In the genomic region with DNA sequence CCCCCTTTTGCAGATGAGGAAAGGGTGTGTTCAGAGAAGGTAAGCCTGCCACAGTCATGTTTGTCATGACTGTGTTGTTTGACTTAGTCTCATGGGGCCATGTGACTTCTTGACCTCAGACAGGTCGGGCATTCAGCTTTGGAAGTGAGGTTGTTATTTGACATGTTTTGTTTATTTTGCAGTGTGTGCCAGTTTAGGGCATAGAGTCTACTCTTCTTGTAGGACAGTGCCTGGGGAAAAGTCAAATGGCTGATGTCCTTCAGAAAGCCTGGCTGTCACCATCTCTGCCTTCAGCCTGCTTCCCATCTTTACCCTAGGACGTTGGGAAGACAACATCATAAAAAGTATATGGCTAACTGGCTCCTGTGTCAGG, we compare ENCODE assay signal across 9 mouse cellular contexts. TPM values are rescaled to one million over a fixed set of nuclear protein-coding genes. Genes with fewer than 3 reads are reported as not detected.
DNase-seq lines count a peak whose midpoint lies in the region; ATAC-seq and TF ChIP-seq lines count a peak whose summit lies in the region.
"Had no signal": no experiment of that assay in that cellular context is flagged by ENCODE, and none has a peak within 500 bp of the region (broad histone marks: within the 10 kb centered on the region; RNA-seq: fewer than 3 reads in every experiment).

No protein-coding gene starts in this region.

- H3K4me2 ChIP-seq in neural tube, embryonic 11.5 days (ENCODE audit: low read depth) = peak overlapping the region; percentile 91
- H3K4me2 ChIP-seq in liver, embryonic 16.5 days (ENCODE audit: low read depth, low read length) = peak overlapping the region; percentile 86

- no peaks in the 10 kb centered on the region for H3K27me3 ChIP-seq in neural tube, embryonic 11.5 days (ENCODE audit: control insufficient read depth, insufficient read depth, low read length)
- peaks cover 15% of the 10 kb centered on the region for H3K27me3 ChIP-seq in liver, embryonic 16.5 days (ENCODE audit: control insufficient read depth, insufficient read depth, low read depth, low read length)

- peak overlapping the region; percentile 64 for H3K9ac ChIP-seq in neural tube, embryonic 11.5 days (ENCODE audit: low read length)
- no peak overlapping the region for H3K9ac ChIP-seq in liver, embryonic 16.5 days (ENCODE audit: low read depth, low read length)

- peak overlapping the region; percentile 84 for H3K27ac ChIP-seq in gastrocnemius, adult 2 months
- no peak overlapping the region for H3K27ac ChIP-seq in neural tube, embryonic 11.5 days (ENCODE audit: low read depth, low read length)
- peak overlapping the region; percentile 17; the same call in 1 of the 2 replicates for H3K27ac ChIP-seq in liver, embryonic 16.5 days (ENCODE audit: low read length)

- no peaks in the 10 kb centered on the region for H3K9me3 ChIP-seq in neural tube, embryonic 11.5 days (ENCODE audit: control insufficient read depth, low read length)
- no peaks in the 10 kb centered on the region for H3K9me3 ChIP-seq in liver, embryonic 16.5 days (replicated peaks; ENCODE audit: control insufficient read depth, low read length)

- H3K36me3 ChIP-seq in neural tube, embryonic 11.5 days (ENCODE audit: control insufficient read depth, insufficient read depth, low read length) = no peaks in the 10 kb centered on the region
- no peaks in the 10 kb centered on the region; the same call in 1 of the 2 replicates for H3K36me3 ChIP-seq in liver, embryonic 16.5 days (ENCODE audit: control insufficient read depth, insufficient read depth)

- no peak for TF ChIP-seq CTCF in gastrocnemius, adult 2 months (IDR thresholded peaks at IDR 0.05)

- WGBS in neural tube, embryonic 11.5 days = 15% methylated on average over 2 of the region's 2 CpGs
- 39% methylated on average over 2 of the region's 2 CpGs for WGBS in liver, embryonic 16.5 days (ENCODE audit: insufficient replicate concordance)

- peaks cover 50% of the 10 kb centered on the region for H3K4me1 ChIP-seq in neural tube, embryonic 11.5 days (ENCODE audit: control insufficient read depth, insufficient read depth, low read length)
- peaks cover 46% of the 10 kb centered on the region for H3K4me1 ChIP-seq in liver, embryonic 16.5 days (ENCODE audit: control insufficient read depth, low read depth, low read length)

- ATAC-seq in neural tube, embryonic 11.5 days (ENCODE audit: insufficient read depth, low FRiP score, low TSS enrichment) = no peak
- ATAC-seq in liver, embryonic 16.5 days (ENCODE audit: low read depth) = no peak
- ATAC-seq: Patski had no signal

- no peak for DNase-seq in gastrocnemius, adult 2 months
- DNase-seq in gastrocnemius, postnatal 25 days = no peak
- no peak for DNase-seq in neural tube, embryonic 11.5 days (ENCODE audit: low spot score)
- no peak for DNase-seq in neural tube, embryonic 10.5 days (ENCODE audit: extremely low spot score, low spot score)
- no peak for DNase-seq in adrenal gland, adult 18-20 months (ENCODE audit: low spot score in 2 of 2)
- no peak for DNase-seq in adrenal gland, postnatal 4 days (ENCODE audit: low spot score in 2 of 2)
- DNase-seq in layer of hippocampus, postnatal 10 days (ENCODE audit: low spot score in 2 of 2) = no peak

- intact Hi-C loops in gastrocnemius, adult 2 months (cut with DNase I) = loop anchor here (5.0 kb wide), 1 partner anchor 46 kb away; no protein-coding TSS in a partner anchor

- H3K4me3 ChIP-seq in gastrocnemius, adult 2 months = peak overlapping the region; percentile 88
- peak overlapping the region; percentile 69 for H3K4me3 ChIP-seq in neural tube, embryonic 11.5 days (ENCODE audit: low read depth, low read length)
- peak overlapping the region; percentile 82 for H3K4me3 ChIP-seq in liver, embryonic 16.5 days (ENCODE audit: low read depth, low read length)

RNA-seq across cellular contexts. Expression of a gene that starts 2.8 kb away (rescaled TPM):
- 1 to 10 TPM; 3.8 to 4.3 TPM for total RNA-seq in gastrocnemius, adult 2 months (2021)
- 1 to 10 TPM; 3.8 to 4.9 TPM for total RNA-seq in gastrocnemius, postnatal 25 days (2021)
- polyA plus RNA-seq in neural tube, embryonic 11.5 days (2014; fragmentation: Nextera tagmentation; extraction: Ambion mirVana) = 56.2 and 64.9 TPM in 2 replicates
- polyA plus RNA-seq in liver, embryonic 16.5 days (2015; fragmentation: Nextera tagmentation; extraction: Ambion mirVana) = 20.5 and 21.5 TPM in 2 replicates
- total RNA-seq in adrenal gland, adult 18-20 months (2021) = 100 to 1,000 TPM in 1 of 2 experiments, 10 to 100 TPM in 1; 95.8 to 130 TPM
- 100 to 1,000 TPM; 140 to 145 TPM for total RNA-seq in adrenal gland, postnatal 4 days (2021)
- total RNA-seq in layer of hippocampus, postnatal 10 days (2021) = 10 to 100 TPM; 29.9 to 31.4 TPM

Comparison
In these comparisons a context has a peak if more than half of its experiments do, and no peak if none do; other contexts are left out.
1. RNA of a gene that starts 2.8 kb away (total RNA-seq): 140 to 145 TPM in adrenal gland, postnatal 4 days, 95.8 to 130 TPM in adrenal gland, adult 18-20 months and 29.9 to 31.4 TPM in layer of hippocampus, postnatal 10 days; 3.8 to 4.9 TPM in gastrocnemius, postnatal 25 days and 3.8 to 4.3 TPM in gastrocnemius, adult 2 months; every median in the first group is over 4 times any median in the second.
2. Peak in every context shown above with its lines, with median percentiles within 50 percentile points of each other: H3K4me3 ChIP-seq.